Mouse (Mus musculus) neural tube, embryonic 14.5 days (tissue): ENCODE results near the gene Cend1. TPM values are rescaled to one million over a fixed set of nuclear protein-coding genes. Genes with fewer than 3 reads are reported as not detected.

Source experiments
- ATAC-seq: fragments of 200-750 bp; cut with Nextera tagmentation; 2 replicates; pipeline ENCODE4 v1.8.0; 2017; ENCODE audit warnings: low read depth, mild to moderate bottlenecking, moderate TSS enrichment, moderate library complexity
- H3K27ac ChIP-seq: fragments of 300-500 bp; sonication (generic); 2 replicates; pipeline ENCODE4 v1.5.1; 2014; ENCODE audit warnings: low read depth, mild to moderate bottlenecking, control low read depth, low read length, moderate library complexity, mixed read lengths
- H3K27me3 ChIP-seq: fragments of 300-500 bp; sonication (generic); 2 replicates; pipeline ENCODE4 v1.6.1; 2014; ENCODE audit warnings: low read length; ENCODE audit not compliant: control insufficient read depth, insufficient read depth
- H3K36me3 ChIP-seq: fragments of 300-500 bp; sonication (generic); 2 replicates; pipeline ENCODE4 v1.6.1; 2014; ENCODE audit warnings: low read length, mixed read lengths; ENCODE audit not compliant: control insufficient read depth, insufficient read depth
- H3K4me1 ChIP-seq: fragments of 300-500 bp; sonication (generic); 2 replicates; pipeline ENCODE4 v1.6.1; 2014; ENCODE audit warnings: low read length; ENCODE audit not compliant: control insufficient read depth, insufficient read depth
- H3K4me2 ChIP-seq: fragments of 300-500 bp; sonication (generic); 2 replicates; pipeline ENCODE4 v1.6.1; 2014; ENCODE audit warnings: mild to moderate bottlenecking, low read depth, low read length, control low read depth
- H3K4me3 ChIP-seq: fragments of 300-500 bp; sonication (generic); 2 replicates; pipeline ENCODE4 v1.5.1; 2014; ENCODE audit warnings: low read depth, low read length, control low read depth, mixed read lengths
- H3K9ac ChIP-seq: fragments of 300-500 bp; sonication (generic); replicated peaks from 2 replicates; pipeline ENCODE4 v1.6.1; 2014; ENCODE audit warnings: low read depth, mild to moderate bottlenecking, control low read depth, low read length, mixed read lengths
- H3K9me3 ChIP-seq: fragments of 300-500 bp; sonication (generic); 2 replicates; pipeline ENCODE4 v1.6.1; 2016; ENCODE audit warnings: low read length; ENCODE audit not compliant: control insufficient read depth
- WGBS: fragments of 180-500 bp; shearing (Covaris S2); extraction: QIAGEN DNeasy Blood & Tissue Kit; methylation state at CpG from one replicate; pipeline ENCODE4 v1.1.7; 2014; 5-methylcytosine and 5-hydroxymethylcytosine counted together
- polyA plus RNA-seq: library from polyadenylated mRNA; unstranded; fragments of >200 nt; fragmentation: Nextera tagmentation; extraction: Ambion mirVana; gene quantifications from 2 replicates; pipeline ENCODE4 v1.2.1, GENCODE M21; 2014

The Cend1 gene
- polyA plus RNA-seq, 1 experiment from 2014 or later = 70.7 TPM

GRCm38 (mm10) chr7:141442199-141442598 is 12.9 kb upstream of the Cend1 start:
- WGBS = 94% methylated on average over 13 of the region's 13 CpGs
- H3K27ac ChIP-seq = no peak overlapping the region
- H3K36me3 ChIP-seq = no peaks in the 10 kb centered on the region
- H3K27me3 ChIP-seq = no peaks in the 10 kb centered on the region
- H3K4me1 ChIP-seq = peaks cover 9% of the 10 kb centered on the region; the same call in 1 of the 2 replicates
- no peak for ATAC-seq
- no peak overlapping the region for H3K4me2 ChIP-seq
- H3K4me3 ChIP-seq = no peak overlapping the region
- H3K9me3 ChIP-seq = no peaks in the 10 kb centered on the region
- no peak overlapping the region for H3K9ac ChIP-seq

GRCm38 (mm10) chr7:141441460-141441859 is 12.2 kb upstream of the Cend1 start:
- Histone ChIP-seq H3K36me3 (no peaks in the 10 kb centered on the region), H3K9me3 (no peaks in the 10 kb centered on the region), H3K4me3 (no peak overlapping the region), H3K27ac (no peak overlapping the region), H3K9ac (no peak overlapping the region), H3K4me1 (peaks cover 13% of the 10 kb centered on the region; the same call in 1 of the 2 replicates), H3K27me3 (no peaks in the 10 kb centered on the region), H3K4me2 (no peak overlapping the region)
- WGBS = 96% methylated on average over 9 of the region's 9 CpGs
- no peak for ATAC-seq

- Histone ChIP-seq H3K27me3 (no peaks in the 10 kb centered on the region), H3K9ac (no peak overlapping the region), H3K36me3 (no peaks in the 10 kb centered on the region), H3K27ac (no peak overlapping the region), H3K4me1 (peaks cover 22% of the 10 kb centered on the region; the same call in 1 of the 2 replicates), H3K9me3 (no peaks in the 10 kb centered on the region), H3K4me2 (no peak overlapping the region), H3K4me3 (no peak overlapping the region)
- 23% methylated on average over 6 of the region's 6 CpGs for WGBS
- ATAC-seq = no peak
These were observed 11.3 kb upstream of the Cend1 start for GRCm38 (mm10) chr7:141440613-141441012.

GRCm38 (mm10) chr7:141439811-141440210 is 10.5 kb upstream of the Cend1 start:
- no peak for ATAC-seq
- WGBS = 93% methylated on average over 11 of the region's 11 CpGs
- Histone ChIP-seq H3K4me1 (peaks cover 27% of the 10 kb centered on the region; the same call in 1 of the 2 replicates), H3K4me3 (no peak overlapping the region), H3K36me3 (no peaks in the 10 kb centered on the region), H3K9ac (no peak overlapping the region), H3K27me3 (no peaks in the 10 kb centered on the region), H3K27ac (no peak overlapping the region), H3K4me2 (no peak overlapping the region), H3K9me3 (no peaks in the 10 kb centered on the region)

GRCm38 (mm10) chr7:141439140-141439679 is 9.9 kb upstream of the Cend1 start:
- H3K27me3 ChIP-seq = no peaks in the 10 kb centered on the region
- peaks cover 31% of the 10 kb centered on the region; the same call in 1 of the 2 replicates for H3K4me1 ChIP-seq
- no peak overlapping the region for H3K4me2 ChIP-seq
- H3K9me3 ChIP-seq = no peaks in the 10 kb centered on the region
- H3K4me3 ChIP-seq = no peak overlapping the region
- no peaks in the 10 kb centered on the region for H3K36me3 ChIP-seq
- no peak overlapping the region for H3K27ac ChIP-seq
- no peak overlapping the region for H3K9ac ChIP-seq
- WGBS = 97% methylated on average over 10 of the region's 10 CpGs
- ATAC-seq = no peak

- Histone ChIP-seq H3K4me1 (peaks cover 37% of the 10 kb centered on the region), H3K36me3 (no peaks in the 10 kb centered on the region), H3K4me2 (no peak overlapping the region), H3K9me3 (no peaks in the 10 kb centered on the region), H3K9ac (no peak overlapping the region), H3K27me3 (no peaks in the 10 kb centered on the region), H3K27ac (no peak overlapping the region), H3K4me3 (no peak overlapping the region)
- ATAC-seq = no peak
- WGBS = 95% methylated on average over 12 of the region's 12 CpGs
These were observed 9.1 kb upstream of the Cend1 start for GRCm38 (mm10) chr7:141438201-141438968.

GRCm38 (mm10) chr7:141437178-141438120 is 8.2 kb upstream of the Cend1 start, which contains the start of gene Slc25a22:
Gene Slc25a22, minus strand, starts transcription at chr7:141437892.
- Histone ChIP-seq H3K27ac (peak within 1 kb of the TSS; percentile 52), H3K9ac (peak within 1 kb of the TSS; percentile 68), H3K4me3 (peak within 1 kb of the TSS; percentile 52), H3K9me3 (no peaks in the 10 kb centered on the region), H3K27me3 (no peaks in the 10 kb centered on the region), H3K4me2 (peak within 1 kb of the TSS; percentile 90), H3K4me1 (peaks cover 31% of the 10 kb centered on the region), H3K36me3 (0 out of 2 replicates have a peak, but pooled peaks cover 2% of the 10 kb centered on the region)
- WGBS = 6% methylated on average over 53 of the region's 53 CpGs
- peak; percentile 84 for ATAC-seq

- H3K9ac ChIP-seq = peak overlapping the region; percentile 68
- H3K9me3 ChIP-seq = no peaks in the 10 kb centered on the region
- peaks cover 10% of the 10 kb centered on the region for H3K36me3 ChIP-seq
- H3K4me2 ChIP-seq = peak overlapping the region; percentile 90
- peak overlapping the region; percentile 52 for H3K4me3 ChIP-seq
- no peak for ATAC-seq
- H3K27me3 ChIP-seq = no peaks in the 10 kb centered on the region
- H3K27ac ChIP-seq = no peak overlapping the region
- peaks cover 31% of the 10 kb centered on the region for H3K4me1 ChIP-seq
- 40% methylated on average over 2 of the region's 2 CpGs for WGBS
These were observed 7.2 kb upstream of the Cend1 start for GRCm38 (mm10) chr7:141436523-141436892.
